Mouse (Mus musculus): ENCODE results near the gene Dcbld2.

DNA sequence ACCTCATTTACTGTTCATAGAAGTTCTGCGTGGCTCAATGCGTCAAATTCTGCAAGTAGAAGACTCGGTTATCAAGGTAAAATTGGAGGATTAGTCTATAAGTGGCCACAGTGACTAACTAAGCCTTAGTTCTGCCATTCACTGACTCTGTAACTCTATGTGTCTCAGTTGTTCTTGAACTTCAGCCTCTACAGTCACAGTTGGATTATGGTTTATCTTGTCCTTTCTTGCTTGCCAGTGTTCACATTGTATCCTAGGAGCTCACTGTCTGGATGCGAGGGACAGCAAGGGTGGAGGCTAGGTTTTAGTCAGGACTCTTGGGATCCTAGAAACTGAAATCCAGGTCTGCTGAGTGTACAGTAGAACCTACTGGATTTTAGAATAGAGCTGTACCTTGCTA is 6.6 kb downstream of the Dcbld2 start:
- TF ChIP-seq TAL1 (IDR thresholded peaks at IDR 0.05; ENCODE audit: low read length) (no peak), GATA1 (IDR thresholded peaks at IDR 0.05; ENCODE audit: low read length) (no peak)

All from erythroblast, embryonic 14.5 days (primary cell).